Mouse (Mus musculus) cerebellum, adult 11 months (tissue): ENCODE measurements at regions not wholly inside any gene's neighbourhood (a gene's known extent, or its start where the extent isn't known, plus 50 kb on each side); places are given as distances from the start of the nearest gene placed in this dataset.
"Not testable (repeated sequence)": the region's sequence is repeated elsewhere in the genome, so short reads cannot be mapped to it uniquely, and the experiment has no call there.

Source experiments
- DNase-seq: peaks from one replicate; pipeline ENCODE4 v3.0.0; 2022

- not testable (repeated sequence) for DNase-seq
Measured at GRCm38 (mm10) chr14:124801589-124801988, 124.7 kb upstream of the Fgf14 start.

GRCm38 (mm10) chr14:124800421-124800820 lies 123.5 kb upstream of the Fgf14 start:
- no peak for DNase-seq

- DNase-seq: no peak
Measured at GRCm38 (mm10) chr14:124775402-124775801, 98.5 kb upstream of the Fgf14 start.

GRCm38 (mm10) chr14:124767996-124768395 lies 91.1 kb upstream of the Fgf14 start:
- peak; percentile 47 for DNase-seq

GRCm38 (mm10) chr14:124767234-124767633 lies 90.3 kb upstream of the Fgf14 start:
- peak; percentile 65 for DNase-seq

- peak; percentile 61 for DNase-seq
Measured at GRCm38 (mm10) chr14:124742491-124742890, 65.6 kb upstream of the Fgf14 start.
